Mouse (Mus musculus) CD4-positive, CD25-positive, alpha-beta regulatory T cell, adult 4 months (primary cell): ENCODE results near the gene Zfp428. TPM values are rescaled to one million over a fixed set of nuclear protein-coding genes. Genes with fewer than 3 reads are reported as not detected.
"Not testable (repeated sequence)": the region's sequence is repeated elsewhere in the genome, so short reads cannot be mapped to it uniquely, and the experiment has no call there.

Experiments
- ATAC-seq: one replicate; pipeline ENCODE4 v1.8.0; 2017
- polyA plus RNA-seq, 2 experiments: library from polyadenylated mRNA; unstranded; fragments of 100-300 nt; shearing (Covaris generic); gene quantifications; one replicate each; pipeline ENCODE4 v1.2.1; 2017

Zfp428 gene
- polyA plus RNA-seq, 2 experiments from 2014 or later = 0.56 TPM; not detected in 1

DNA sequence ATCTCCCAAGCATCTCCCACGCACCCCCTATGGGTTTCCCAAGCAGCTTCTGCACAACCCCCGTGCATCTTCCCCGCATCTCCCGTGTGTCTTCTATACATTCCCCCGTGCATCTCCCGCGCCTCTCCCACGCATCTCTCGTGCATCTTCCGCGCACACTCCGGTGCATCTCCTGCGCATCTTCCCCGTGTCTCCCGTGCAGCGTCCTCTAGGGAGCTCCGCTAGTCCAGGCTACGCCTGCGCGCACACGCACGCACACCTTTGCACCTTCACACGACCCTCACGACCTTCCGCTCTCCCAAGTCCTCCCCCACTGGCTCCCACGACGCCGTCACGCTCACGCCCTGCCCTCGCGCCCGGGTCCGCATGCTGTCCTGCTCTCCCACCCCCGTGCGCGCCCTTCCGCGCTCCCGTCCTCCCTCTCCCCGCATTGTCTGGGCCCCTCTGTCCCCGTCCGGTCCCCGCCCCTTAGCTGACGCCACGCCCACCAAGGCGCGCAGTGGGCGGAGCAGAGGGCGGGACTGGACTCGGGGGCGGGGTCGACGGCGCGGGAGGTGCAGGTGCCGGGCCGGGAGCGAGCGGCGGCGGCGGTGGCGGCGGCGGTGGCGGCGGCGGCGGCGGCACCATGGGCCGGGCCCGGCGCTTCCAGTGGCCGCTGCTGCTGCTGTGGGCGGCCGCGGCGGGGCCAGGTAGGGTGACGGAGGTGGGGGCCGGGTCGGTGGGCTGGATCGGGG is 25.2 kb upstream of the Zfp428 start, which contains the start of gene Cadm4:
TSS of gene Cadm4 (plus strand) at position 550 of the 734 bp plus-strand sequence.
- peak; percentile 91 for ATAC-seq

- no peak for ATAC-seq
Measured at GRCm38 (mm10) chr7:24482208-24483020, 24.4 kb upstream of the Zfp428 start.

GRCm38 (mm10) chr7:24483291-24483690 is 23.5 kb upstream of the Zfp428 start:
- not testable (repeated sequence) for ATAC-seq

DNA sequence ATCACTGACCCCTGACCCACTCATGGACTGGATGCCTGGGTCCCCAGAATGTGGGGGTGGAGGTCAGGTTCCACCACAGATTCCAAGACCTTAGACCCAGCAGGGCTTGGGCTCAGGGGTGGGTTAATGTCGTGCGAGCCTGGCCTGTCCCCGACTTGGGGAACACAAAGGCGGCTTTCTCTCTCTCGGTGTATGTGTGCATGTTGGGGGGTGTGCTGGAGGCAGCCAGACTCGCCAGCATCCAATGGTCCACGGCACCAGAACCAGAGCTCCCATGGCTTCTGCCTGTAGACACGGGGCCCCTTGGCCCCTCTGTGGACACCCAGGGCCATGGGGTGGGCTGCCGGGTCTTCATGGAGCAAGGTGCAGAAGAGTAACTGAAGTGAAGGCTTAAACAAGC is 21.3 kb upstream of the Zfp428 start:
- no peak for ATAC-seq

DNA sequence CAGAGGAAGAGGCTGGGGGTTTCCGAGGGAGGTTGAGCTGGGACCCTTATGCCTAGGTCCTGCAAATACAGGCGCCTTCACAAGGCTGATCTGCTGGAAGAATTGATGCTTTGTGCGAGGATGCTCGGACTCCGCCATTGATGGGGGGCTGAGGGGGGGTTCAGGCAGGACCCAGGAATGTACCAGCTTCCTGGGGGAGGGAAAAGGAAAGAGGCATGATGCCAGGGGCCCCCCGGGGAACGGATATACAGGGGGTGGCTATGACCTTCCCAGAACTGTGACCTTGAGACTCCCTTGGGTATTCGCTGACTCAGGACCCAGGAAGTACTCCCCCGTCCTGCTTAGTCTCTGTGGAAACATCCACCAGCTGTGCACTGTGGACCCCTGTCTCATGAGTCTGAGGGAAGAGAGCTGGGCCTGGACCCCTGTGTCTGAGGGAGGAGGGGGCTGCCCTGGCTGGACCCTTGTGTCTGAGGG is 20.1 kb upstream of the Zfp428 start:
- ATAC-seq = no peak

DNA sequence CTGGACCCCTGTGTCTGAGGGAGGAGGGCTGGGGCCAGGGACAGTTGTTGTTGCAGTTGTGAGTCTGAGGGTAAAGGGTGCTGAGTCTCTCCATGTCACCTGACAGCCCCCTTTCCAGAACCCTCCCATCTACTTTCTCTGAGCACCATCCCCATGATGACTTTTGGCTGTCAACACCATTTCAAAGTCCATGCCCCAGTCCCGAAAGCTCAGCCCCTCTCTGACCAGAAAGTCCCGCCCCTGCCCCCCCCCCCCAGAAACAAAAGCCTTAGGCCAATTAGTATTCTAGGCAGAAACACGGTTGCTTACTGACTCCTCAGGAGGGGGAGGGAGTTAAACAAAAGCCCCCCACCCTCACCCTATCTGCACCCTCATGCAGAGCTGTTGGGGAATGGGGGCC is 19.4 kb upstream of the Zfp428 start:
- no peak for ATAC-seq

- ATAC-seq = no peak
Measured at GRCm38 (mm10) chr7:24488303-24488702, 18.5 kb upstream of the Zfp428 start.

GRCm38 (mm10) chr7:24499856-24500577 is 6.8 kb upstream of the Zfp428 start:
- no peak for ATAC-seq

DNA sequence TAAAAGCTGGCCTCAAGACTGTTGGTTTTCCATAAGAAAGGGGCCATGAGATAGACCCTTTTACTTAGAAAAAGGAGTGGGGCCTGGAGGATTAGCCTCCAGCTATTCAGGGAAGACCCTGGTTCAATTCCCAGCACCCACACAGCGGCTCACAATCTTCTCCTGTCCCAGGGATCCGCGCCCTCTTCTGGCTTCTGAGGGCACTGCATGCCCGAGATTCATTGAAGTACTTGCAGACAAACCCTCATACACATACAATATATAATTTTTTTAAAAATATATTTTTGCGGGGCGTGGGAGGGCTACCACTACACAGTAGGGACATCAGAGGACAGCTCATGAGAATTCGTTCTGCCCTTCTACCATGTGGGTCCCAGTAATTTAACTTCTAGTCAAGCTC is 5.9 kb upstream of the Zfp428 start:
- ATAC-seq = no peak

DNA sequence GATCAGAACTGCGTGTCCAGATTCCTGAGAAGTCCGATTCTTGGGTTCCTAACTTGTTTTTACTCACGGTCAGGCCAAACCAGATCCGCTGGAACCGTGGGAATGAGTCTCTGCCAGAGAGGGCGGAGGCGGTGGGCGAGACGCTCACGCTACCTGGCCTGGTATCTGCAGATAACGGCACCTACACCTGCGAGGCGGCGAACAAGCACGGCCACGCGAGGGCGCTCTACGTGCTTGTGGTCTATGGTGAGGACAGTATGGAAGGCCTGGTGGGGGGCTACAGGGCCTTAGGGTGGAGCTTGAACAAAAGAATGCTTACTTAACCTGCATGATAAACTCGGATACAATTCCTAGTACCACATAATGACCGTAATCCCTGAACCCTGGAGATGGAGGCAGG is 5.3 kb upstream of the Zfp428 start:
- ATAC-seq = no peak

GRCm38 (mm10) chr7:24504004-24504403 is 2.8 kb upstream of the Zfp428 start:
- ATAC-seq = no peak

DNA sequence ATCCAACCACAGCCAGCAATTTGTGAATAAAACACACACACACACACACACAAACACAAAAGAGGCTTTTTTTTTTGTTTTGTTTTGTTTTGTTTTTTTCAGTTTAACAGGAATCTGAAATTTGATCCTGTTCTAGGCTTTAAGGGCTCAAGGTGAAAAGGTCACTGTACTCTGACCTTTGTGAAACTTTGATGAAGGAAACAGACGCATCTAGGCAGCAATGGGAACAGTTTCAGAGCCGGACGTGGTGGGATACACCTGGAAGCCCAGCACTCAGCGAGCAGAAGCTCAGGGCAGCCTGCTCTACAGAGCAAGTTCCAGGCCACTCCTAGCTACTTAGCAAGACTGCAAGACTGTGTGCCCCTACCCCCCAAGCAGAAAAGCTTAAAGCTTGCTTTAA is 1.9 kb upstream of the Zfp428 start:
- ATAC-seq = no peak

GRCm38 (mm10) chr7:24505447-24506064 is 1.2 kb upstream of the Zfp428 start:
- ATAC-seq = no peak

DNA sequence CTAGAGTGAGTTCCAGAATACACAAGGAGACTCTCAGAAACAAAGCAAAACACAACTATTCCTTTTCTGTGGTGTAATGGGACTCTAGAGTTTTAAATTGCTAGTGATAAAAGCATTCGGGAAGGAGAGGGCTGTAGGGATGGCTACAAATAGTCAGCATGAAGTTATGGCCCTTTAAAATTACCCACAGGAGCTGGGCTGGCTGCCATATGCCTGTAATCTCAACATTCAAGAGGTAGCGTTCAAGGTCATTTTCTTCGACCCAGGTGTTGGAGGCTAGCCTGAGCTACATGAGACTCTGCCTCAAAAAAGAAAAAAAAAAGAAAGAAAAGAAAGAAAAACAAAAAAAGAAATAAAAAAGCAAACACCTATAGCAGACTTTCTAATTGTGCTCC is 744 bp upstream of the Zfp428 start:
- no peak for ATAC-seq

DNA sequence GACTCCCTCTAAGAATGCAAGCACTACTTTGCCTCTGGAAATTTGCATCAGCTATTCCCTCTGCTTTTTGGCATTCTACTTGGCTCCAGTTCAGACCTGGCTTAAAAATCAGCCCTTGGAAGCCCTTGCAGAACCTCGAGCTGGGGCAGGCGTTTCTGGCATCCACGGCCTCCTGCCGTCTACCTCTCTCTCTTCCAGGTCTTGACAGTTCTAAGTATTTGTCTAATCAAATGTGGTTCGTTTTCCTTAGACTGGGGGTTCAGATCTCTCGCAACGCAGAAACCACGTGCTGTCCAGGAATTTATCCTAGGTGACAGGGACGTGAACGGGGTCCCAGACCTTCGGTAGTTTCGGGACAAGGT is 349 bp upstream of the Zfp428 start:
- ATAC-seq = no peak

DNA sequence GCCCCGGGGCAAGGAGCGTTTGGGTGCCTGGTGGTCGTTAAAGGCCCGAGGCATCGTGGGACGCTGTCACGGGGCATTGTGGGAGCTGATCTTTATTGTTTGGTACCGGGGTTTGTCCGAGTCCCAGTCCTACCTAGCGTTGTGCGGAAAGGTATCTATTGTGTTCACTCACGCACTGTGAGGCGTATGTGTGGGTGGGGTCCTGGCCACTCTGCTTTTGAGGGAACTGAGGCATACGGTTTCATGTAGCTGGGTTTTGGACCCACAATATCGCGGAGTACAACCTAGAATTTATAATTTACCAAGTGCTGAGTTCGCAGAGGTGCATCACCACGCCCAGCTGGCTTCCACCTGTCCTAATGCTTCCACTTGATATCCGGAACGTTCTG is 914 bp downstream of the Zfp428 start:
- ATAC-seq = no peak

GRCm38 (mm10) chr7:24512355-24512754 is 5.5 kb downstream of the Zfp428 start, which contains the start of gene AC161166.1:
TSS of gene AC161166.1 (minus strand) at chr7:24512455.
- ATAC-seq = no peak

DNA sequence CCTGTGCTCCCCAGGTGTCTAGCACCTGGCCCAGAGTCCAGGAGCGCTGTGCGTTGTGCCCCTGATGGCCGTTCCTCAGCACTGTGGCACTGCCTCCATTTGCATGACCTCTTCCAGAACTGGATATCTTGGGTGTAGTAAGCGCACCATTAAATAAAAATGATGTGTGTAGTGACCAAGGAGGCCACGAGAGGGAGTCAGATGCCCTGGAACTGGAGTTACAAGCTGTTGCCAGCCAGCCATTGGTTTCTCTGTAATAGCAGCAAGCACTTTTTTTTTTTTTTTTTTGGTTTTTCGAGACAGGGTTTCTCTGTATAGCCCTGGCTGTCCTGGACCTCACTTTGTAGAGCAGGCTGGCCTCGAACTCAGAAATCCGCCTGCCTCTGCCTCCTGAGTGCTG is 9.5 kb downstream of the Zfp428 start:
- ATAC-seq = not testable (repeated sequence)

- no peak for ATAC-seq
Measured at GRCm38 (mm10) chr7:24517077-24517476, 10.3 kb downstream of the Zfp428 start.

GRCm38 (mm10) chr7:24517654-24518053 is 10.8 kb downstream of the Zfp428 start:
- ATAC-seq = no peak

- ATAC-seq = no peak
Measured at GRCm38 (mm10) chr7:24519130-24519529, 12.3 kb downstream of the Zfp428 start.

DNA sequence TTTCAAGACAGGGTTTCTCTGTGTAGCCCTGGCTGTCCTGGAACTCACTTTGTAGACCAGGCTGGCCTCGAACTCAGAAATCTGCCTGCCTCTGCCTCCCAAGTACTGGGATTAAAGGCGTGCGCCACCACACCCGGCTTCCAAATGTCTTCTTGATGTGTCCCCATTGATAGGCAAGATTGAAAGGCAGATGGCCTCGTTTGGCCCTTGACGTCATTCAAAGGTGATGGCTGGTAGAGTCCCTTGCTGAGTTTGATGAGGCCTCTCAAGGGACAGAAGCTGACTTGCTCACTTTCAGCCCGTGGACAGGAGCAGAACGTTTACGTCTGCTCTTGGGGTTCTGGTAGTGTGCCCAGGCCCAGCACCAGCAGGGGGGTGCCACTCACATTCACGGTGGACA is 13.2 kb downstream of the Zfp428 start:
- not testable (repeated sequence) for ATAC-seq

GRCm38 (mm10) chr7:24522805-24523204 is 16.0 kb downstream of the Zfp428 start:
- no peak for ATAC-seq
